Mouse (Mus musculus) erythroblast, adult 5-6 weeks (primary cell): ENCODE measurements around the gene Majin. TPM values are rescaled to one million over a fixed set of nuclear protein-coding genes. Genes with fewer than 3 reads are reported as not detected.

ENCODE experiments used
- ATAC-seq: replicated peaks from 2 replicates; pipeline ENCODE4 v1.8.0; 2016; ENCODE audit warnings: moderate number of reproducible peaks, mild to moderate bottlenecking, moderate TSS enrichment, inconsistent platforms; ENCODE audit not compliant: poor library complexity, low FRiP score, severe bottlenecking
- total RNA-seq, 2 experiments: library from RNA; stranded (forward) in 1 of 2; stranded (reverse) in 1 of 2; fragments of 150-400 nt in 1 of 2; fragments of 200-764, 138-1000 nt in 1 of 2; gene quantifications; 2 replicates each; pipeline versions ENCODE4 v1.2.3 to v1.2.4; 2015 to 2017; ENCODE audit warnings: low replicate concordance in 2 of 2

Gene Majin
- total RNA-seq, 2 experiments from 2014 or later: not detected

DNA sequence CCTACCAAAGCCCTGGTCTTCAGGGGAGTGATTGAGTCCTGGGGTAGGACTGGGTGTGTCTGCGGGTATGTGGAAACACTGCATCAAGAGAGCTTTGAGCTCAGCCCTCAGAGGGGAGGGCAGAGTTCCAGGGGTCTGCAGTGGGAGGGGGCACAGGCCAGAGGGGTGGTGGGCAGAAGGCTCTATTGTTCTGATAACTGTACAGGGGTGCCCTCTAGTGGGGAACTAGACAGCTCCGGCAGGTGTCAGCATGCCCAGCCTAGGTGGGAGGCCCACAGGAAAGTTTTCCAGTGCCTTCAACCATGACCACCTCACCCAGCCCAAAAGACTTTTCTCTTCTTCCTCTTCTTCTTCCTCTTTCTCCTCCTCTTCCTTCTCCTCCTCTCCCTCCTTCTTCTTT is 76.2 kb downstream of the Majin start:
- no peak for ATAC-seq

DNA sequence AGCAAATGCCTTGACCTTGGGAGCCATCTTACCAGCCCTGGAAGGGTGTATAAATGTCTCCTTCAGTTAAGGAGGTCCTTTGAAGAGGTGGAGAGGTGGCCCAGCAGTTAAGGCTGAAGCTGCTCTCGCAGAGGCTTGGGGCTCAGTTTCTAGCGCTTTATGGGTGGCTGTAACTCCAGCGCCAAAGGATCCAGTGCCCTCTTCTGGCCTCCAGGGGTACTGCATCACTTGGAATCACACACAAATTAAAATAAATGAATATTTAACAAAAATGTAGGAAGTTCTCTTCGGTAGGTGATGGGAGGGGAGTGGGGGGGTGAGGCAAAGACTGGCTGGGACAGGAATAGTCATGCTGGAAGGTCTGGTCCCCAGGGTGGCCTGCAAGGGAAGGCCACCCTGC is 76.8 kb downstream of the Majin start:
- ATAC-seq: no peak

DNA sequence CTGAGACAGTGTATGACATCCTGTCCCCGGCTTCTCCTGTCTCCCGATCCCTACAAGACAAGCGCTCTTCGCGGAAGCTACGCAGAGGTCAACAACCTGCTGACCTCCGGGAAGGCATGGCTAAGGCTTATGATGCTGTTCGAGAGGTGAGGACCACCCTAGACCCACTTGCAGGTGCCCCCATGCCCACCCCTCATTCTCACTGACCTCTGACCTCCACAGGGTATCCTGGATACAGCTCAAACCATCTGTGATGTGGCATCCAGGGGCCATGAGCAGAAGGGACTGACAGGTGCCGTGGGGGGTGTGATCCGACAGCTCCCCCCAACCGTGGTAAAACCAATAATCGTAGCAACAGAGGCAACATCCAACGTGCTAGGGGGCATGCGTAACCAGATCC is 77.2 kb downstream of the Majin start:
- ATAC-seq: no peak

DNA sequence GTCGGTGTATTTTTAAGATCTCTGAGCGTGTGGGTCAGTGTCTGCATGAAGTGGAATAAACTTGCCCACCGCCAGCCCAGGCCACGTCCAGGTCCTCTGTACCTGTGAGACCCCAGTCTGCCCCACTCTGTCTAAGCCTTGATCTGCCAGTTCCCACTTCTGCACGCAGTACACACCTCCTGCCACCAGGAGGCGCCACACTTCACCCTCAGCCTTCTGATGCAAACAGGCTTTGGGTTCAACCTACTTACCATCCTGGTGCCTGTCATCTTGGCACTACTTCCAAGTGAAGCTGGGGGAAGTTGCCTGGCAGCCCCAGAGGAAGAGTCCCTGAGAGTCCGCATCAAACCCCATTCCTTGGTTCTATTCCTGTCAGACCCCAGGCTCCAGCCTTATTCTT is 78.0 kb downstream of the Majin start:
- ATAC-seq: peak; percentile 66

DNA sequence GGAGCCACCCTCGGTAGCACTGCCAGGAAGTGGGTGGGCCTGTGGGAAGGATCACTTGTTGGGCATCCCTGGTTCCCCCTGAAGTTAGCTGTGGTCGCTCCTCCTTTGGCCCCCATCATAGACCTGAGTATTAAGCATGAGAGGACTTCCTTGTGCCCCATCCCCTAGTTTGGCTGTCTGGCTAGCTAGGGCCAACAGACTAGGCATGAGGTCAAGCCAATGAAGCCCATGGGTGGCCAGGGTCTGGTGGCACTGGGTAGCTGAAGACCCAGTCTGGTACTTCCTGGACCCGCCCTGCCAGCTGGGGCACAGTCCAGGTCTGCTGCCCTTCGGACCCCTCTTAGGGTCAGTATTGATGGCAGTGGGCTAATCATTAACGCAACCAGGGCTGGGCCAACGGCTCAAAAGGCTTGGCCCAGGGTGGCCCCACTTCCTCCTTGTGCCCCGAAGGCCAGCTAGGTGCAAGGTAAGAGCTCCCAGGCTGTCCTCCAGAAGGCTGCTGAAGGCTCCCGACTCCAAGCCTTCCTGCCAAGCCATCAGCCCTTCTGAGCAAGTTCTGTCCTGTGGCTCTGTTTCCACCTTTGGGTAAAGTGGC is 78.7 kb downstream of the Majin start:
- no peak for ATAC-seq

GRCm38 (mm10) chr19:6264200-6264599 is 80.0 kb downstream of the Majin start:
- ATAC-seq: no peak

DNA sequence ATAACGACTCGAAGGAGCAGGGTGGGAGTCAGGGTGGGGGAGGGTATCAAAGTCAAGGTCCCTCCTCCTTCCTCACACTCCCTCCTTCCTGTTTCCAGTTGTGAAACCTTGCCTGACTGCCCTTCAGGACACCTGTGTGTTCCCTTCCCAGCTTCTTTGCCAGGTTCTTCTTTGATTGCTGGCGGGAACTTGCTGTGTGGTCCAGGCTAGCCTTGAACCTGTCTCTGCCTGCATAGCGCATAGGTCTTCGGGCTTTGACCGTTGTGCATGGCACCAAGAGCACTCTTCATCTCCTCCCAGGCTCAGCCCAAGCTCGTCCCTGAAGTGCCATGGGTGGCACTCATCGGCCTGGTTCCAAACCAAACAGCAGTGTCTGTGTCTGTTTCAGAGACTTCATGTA is 80.8 kb downstream of the Majin start:
- ATAC-seq: no peak

DNA sequence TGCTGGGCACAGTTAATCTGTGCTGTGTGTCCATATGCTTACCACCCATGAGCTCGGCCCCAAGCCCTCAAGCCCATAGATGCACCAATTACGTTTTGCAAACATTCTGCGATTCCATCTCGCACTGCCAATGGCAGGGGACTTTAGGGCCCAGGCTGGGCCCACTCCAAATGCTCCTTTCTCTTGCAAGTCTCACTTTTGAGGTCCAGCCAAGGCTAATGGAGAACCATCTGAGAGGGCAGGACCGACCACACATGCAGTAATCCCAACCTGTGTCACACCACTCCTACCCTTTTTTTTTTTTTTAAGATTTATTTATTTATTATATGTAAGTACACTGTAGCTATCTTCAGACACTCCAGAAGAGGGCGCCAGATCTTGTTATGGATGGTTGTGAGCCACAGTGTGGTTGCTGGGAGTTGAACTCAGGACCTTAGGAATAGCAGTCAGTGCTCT is 81.6 kb downstream of the Majin start:
- ATAC-seq: no peak

GRCm38 (mm10) chr19:6267306-6268169 is 83.3 kb downstream of the Majin start:
- ATAC-seq: peak; percentile 22

DNA sequence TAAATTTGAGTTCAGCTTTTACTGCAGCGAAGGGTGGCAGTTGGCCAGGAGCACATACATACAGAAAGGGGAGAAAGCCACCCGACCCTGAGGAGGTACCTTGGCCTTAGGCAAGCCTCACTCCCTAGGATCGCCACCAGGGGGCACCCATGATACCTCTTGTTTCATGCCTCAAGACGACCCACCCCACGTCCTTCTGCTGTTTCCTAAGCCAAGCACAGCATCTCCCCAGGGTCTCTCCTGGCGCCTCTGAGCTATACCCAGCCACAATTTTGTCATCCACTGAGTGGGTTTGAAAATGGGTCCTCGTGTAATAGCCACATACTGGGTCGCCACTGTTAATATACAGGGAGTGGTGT is 84.0 kb downstream of the Majin start:
- ATAC-seq: peak; percentile 79

DNA sequence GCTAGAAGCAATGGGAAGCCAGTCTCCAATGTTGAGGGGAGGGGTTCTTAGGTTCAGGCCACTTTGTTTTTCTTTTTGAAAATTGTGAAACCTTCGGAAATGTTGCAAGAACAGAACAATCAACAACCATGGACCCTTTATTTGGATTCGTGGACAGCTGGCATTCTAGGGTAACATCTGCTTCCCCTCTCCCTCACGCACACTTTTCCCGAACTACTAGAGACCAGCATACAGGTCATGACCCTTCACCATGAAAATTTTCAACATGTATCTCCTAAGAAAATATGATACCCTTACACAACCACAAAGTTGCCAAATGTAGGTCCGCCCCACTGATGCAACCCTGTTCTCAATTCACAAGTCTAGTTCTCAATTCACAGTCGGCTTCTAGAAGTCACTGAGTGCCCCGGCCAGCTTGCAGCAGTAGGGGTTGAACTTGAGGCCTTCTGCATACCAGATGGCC is 84.5 kb downstream of the Majin start:
- ATAC-seq: no peak

DNA sequence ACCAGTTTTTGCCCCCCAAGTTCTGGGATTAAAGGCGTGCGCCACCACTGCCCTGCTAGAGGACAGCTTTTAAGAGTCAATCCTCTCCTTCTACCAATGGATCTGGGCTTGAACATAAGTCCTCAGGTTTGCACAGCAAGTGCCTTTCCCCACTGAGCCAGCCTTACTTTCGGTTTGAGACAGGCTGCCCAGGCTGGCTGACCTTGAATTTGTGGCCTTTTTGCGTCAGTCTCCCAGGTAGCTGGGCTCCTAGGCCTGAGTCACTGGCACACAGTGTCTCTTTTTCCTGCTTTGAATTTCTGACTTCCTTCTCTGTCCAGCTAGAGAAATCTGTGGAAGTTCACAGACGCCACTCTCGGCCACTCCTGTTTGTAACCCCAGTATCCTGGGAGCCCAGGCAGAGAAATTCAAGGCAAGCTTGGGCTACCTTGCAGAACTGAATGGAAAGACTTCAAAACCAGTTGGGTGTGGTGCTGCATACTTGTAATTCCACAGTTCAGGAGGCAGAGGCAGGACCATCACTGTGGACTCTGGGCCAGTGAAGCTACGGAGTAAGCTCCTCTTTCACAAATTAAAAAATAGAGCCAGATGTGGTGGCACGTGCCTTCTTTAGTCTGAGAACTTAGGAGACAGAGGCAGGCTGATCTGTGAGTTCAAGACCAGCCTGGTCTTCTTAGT is 85.7 kb downstream of the Majin start:
- no peak for ATAC-seq

- ATAC-seq: no peak
Measured at GRCm38 (mm10) chr19:6270661-6271060, 86.5 kb downstream of the Majin start.

- no peak for ATAC-seq
Measured at GRCm38 (mm10) chr19:6271206-6271605, 87.0 kb downstream of the Majin start.

- no peak for ATAC-seq
Measured at GRCm38 (mm10) chr19:6272053-6272452, 87.9 kb downstream of the Majin start.

GRCm38 (mm10) chr19:6272738-6273137 is 88.5 kb downstream of the Majin start:
- ATAC-seq: no peak

GRCm38 (mm10) chr19:6273592-6273991 is 89.4 kb downstream of the Majin start:
- no peak for ATAC-seq
